Mouse (Mus musculus): ENCODE measurements around the gene Fkbp6.

Gene Fkbp6

DNA sequence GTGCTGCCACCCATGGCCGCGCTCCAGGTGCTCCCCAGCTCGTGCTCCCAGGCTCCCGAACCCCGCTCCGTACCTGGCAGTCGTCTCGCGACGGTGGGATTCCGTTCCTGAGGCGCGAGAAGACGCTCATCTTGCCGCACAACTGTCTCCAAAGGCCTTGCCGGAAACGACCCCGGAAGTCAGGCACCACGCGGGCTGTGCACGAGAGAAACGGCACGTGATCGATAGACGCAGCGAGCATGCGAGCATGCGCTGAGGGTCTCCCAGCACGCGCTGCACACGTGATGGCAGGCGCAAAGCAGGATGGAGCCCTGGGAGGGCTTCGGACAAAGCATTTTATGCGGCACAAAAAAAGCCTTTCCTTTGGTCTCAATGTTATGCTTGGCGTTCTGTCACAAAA is at the start of gene Fkbp6:
Gene Fkbp6, minus strand, starts transcription at position 183 of the 400 bp plus-strand sequence.
- no peak for DNase-seq (ENCODE audit: low spot score in 2 of 2)

DNA sequence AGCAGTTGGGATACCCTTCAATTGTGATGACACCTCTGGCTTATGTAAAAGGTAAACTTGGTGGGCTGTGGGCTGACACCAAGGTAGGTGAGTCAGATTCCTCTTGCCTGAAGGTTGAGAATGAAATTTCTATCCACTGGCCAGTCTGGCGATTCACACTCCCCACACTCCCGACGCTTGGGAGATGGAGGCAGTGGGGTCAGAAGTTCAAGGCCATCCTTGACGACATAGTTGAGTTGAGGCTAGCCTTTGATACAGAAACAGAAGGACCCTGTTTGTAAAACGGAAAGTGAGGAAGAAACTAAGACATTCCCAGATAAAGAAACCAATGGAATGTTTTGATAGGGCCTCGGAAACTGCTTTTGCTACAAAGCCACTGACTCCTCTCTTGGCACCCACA is 49.5 kb upstream of the Fkbp6 start:
- no peak for DNase-seq (ENCODE audit: low spot score in 2 of 2)

DNA sequence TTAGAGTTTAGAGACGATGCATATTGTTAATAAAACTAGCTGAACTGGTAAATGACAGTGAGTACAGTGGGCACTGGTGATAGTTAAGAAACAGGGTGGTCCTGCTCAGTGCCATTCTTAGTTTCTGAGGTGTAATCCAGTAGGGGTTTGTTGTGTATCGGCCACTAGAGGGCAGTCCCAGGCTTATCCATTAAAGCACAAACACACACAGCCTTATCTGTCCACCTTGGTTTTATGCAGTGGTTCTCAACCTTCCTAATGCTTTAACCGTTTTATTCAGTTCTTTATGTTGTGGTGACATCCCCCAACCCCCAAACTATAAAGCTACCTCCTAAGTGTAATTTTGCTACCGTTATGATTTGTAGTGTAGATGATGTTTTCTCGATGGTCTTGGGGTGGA is 46.0 kb upstream of the Fkbp6 start:
- peak; percentile 27 to 58 for DNase-seq (ENCODE audit: low spot score in 2 of 2)

DNA sequence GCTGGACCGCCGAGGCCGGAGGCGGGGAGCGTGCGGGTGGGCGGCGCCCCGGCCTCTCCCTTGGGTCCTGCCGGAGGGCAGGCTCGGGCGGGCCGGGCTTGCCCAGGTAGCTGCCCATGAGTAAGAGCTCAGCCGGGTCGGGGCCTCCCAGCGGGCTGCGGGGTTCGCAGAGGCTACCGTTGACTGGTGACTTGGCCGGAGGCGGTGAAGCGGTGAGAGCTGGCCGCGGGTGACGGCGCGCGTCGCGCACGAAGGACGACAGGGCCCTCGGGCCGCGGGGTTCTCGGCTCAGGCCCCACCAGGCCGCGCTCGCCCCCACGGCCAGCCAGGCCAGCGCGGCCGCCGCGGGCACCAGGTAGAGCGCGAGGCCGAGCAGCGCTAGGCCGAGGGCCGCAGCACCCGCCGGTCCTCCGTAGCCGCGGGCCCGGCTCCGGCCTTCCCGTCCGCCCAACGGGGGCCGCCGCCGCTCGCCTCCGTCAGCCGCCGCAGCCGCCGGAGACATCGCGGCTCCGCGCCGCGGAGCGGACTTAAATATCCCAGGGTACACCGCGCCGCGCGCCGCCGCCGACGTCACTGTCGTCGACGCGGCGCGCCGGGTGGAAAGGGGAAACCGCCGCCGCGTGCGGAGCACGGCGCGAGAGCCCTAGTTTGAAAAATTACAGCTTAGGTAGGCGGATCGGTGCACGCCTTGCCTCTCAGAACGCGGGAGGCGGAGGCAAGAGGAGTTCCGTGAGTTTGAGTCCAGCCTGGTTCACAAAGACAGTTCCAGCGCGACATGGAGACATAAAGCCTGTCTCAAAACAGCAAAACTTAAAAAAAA is 44.4 kb upstream of the Fkbp6 start, which contains the start of gene Pom121:
Gene Pom121, minus strand, starts transcription at position 543 of the 820 bp plus-strand sequence.
- DNase-seq (ENCODE audit: low spot score in 2 of 2), result peak; percentile 72 to 81

DNA sequence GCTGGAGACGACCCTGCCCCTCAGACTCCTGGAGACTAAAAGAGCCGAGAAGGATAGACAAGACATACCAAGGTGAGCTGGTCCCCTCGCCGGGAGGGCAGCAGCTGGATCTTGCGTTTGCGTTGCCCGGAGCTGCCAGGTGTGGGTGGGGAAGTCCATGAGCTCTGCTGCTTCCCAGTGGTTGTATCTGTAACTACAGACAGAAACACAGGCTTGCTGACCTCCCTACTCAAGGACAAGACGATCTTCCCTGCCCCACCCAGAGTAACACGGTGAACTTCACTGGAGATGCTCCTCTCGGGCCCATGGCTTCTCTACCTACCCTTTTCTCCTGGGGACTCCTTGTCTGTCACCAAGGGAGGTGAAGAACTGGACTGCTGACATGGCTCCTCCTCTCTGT is 33.9 kb upstream of the Fkbp6 start:
- DNase-seq (ENCODE audit: low spot score in 2 of 2), result no peak

DNA sequence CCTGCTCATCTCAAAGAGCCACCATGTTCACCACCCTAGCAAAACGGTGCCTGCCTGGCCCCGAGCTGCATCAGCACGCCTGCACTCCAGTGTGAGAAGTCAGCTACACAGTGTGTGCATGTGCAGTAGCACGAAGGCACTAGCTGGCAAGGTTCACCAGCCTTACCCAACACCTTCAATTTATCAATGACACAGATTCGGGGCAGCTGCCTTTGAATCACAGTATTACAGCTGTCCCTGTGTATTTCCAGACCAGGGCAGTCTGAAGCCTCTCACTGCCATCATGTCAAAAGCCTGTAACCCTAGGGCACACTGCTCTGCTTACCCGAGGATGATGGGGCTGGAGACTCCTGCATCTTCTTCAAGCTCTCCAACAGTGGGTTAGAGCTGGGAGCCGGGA is 32.9 kb upstream of the Fkbp6 start:
- no peak for DNase-seq (ENCODE audit: low spot score in 2 of 2)

DNA sequence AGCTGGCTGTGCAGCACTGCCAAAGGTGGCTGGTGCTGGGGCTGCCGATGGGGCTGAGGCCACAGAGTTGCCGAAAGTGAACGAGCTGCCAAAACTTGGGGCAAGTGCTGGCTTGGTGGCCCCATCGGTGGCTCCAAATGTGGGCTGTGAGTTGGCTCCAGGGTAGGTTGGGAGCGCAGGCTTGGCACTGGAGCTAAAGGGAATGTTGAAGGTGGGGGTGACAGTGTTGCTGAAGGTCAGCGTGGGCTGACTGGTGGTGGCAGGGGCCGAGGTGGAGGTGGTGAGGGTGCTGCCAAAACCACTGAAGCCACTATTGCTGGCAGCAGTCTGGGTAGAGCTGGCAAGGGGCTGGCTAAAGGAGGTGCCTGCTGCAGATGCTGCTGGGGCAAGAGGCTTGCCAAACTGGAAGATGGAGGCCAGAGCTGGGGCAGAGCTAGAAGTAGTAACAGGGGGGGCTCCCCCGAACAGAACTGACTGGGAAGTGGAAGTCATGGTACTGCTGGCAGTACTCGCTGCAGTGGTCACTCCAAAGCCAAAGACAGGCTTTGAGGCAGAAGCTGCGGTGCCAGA is 31.6 kb upstream of the Fkbp6 start:
- no peak for DNase-seq (ENCODE audit: low spot score in 2 of 2)

DNA sequence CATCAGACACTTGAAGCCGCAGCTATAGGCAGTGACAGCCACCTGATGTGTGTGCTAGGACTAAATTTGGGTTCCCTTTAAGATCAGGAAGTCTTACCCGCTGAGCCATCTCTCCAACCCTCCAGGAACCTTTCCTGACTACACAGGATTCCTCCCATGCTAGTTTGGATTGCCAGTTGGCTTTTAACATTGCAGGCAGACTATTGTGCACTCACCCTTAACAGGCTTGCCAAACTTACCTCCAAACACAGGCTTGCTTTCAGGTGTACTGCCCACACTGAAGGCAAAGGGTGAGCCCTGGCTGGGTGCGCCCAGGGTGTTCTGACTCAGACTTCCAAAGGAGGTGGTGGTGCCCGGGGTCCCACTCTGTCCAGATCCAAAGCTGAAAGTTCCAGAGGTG is 30.8 kb upstream of the Fkbp6 start:
- DNase-seq (ENCODE audit: low spot score in 2 of 2), result no peak

DNA sequence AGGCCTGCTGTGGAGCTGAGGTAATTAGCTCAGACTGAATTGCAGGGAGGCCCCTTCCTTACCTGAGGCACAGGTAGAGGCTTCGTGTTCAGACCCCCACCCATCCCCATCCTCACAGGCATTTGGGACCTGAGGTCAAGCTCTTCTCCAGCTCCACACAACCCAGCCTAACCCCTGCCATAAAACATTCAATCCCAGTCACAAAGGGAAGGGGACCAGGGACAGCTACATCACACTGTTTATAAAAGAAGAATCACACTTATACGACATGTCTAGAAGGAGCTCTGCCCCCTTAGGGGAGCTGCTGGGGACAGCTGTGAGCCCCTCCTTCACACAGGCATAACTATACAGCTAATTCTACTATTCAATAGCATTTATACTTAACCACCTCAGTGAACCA is 26.5 kb upstream of the Fkbp6 start:
- no peak for DNase-seq (ENCODE audit: low spot score in 2 of 2)

DNA sequence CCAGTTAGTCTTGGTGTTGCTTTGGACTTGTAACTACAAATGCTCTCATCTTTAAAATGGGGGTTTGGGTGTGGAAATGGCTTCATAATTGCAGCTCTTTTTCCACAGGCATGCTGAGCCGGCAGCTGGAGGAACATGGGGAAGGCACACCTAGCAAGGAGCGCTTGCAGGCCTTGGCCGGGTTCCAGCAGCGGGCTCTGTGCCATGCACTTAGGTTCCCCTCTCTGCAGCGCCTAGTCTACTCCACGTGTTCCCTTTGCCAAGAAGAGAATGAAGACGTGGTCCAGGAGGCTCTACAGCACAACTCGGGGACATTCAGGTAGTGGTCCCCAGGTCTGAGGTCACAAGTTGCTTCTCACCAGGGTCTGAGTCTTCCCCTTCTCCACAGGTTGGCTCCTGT is 25.3 kb upstream of the Fkbp6 start:
- no peak for DNase-seq (ENCODE audit: low spot score in 2 of 2)

DNA sequence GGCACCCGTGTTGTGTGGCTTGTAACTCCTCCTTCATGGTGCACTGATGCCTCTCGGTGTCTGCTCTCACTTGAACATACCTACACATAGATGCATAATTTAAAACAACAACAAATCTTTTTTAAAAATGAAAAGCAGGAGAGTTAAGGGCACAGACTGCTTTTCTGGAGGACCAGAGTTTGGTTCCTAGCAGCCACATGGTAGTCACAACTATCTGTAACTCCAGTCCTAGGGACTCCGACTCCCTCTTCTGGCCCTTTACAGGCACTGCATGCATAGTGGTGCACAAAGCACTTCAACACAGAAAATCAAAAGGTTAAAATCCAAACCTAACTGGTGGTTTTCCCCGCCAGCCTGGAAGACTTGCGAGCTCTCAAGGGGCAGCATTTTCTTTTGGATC is 23.8 kb upstream of the Fkbp6 start:
- DNase-seq (ENCODE audit: low spot score in 2 of 2), result no peak

DNA sequence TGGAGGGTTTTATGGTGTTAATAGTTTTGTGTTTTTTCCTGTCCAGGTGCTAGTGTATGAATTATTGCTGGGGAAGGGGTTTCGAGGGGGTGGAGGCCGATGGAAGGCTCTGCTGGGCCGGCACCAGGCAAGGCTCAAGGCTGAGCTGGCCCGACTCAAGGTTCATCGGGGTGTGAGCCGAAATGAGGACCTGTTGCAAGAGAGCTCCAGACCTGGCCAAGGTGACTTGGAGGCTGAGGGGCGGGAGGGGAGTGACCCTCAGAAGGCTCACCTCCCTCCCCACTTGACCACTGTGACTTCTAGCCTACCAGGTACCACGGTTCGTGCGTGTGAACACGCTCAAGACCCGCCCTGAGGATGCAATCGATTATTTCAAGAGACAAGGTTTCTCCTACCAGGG is 21.4 kb upstream of the Fkbp6 start:
- DNase-seq (ENCODE audit: low spot score in 2 of 2), result no peak

DNA sequence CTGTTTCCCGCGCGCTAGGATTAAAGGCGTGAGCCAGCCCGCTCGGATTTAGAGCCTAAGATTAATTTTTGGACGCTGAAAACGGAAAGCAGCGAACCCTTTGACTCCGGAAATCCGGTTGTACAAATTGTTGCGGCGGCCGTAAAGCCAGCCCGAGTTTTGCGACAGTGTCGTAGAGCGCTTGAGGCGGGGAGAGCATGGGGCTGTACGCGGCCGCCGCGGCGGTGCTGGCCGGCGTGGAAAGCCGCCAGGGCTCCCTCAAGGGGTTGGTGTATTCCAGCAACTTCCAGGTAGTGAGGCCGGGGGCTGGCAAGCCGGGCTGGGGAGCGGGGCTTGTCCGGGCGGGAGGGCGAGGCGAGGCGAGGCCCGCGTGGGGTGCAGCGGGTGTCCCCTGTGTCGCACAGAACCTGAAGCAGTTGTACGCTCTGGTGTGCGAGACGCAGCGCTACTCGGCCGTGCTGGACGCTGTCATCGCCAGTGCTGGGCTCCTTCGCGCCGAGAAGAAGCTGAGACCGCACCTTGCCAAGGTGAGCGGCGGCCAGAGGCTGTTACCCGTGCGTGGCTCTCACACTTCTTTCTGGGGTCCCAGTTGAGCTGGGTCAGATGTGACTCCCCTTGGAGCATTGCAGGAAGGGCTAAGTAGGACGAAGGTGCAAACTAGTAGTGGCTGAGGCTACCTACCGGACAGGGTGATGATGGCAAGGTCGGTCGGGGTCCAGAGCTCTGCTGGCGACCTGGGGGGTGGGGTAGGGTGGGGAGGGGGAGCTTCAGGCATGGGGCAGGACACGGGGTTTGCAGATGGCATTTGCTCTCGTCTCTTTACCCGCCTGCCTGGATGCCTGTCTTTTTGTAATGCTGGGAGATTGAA is 20.2 kb upstream of the Fkbp6 start, which contains the start of gene Nsun5:
Gene Nsun5, plus strand, starts transcription at position 167 of the 868 bp plus-strand sequence.
- DNase-seq (ENCODE audit: low spot score in 2 of 2), result peak; percentile 84 to 91

DNA sequence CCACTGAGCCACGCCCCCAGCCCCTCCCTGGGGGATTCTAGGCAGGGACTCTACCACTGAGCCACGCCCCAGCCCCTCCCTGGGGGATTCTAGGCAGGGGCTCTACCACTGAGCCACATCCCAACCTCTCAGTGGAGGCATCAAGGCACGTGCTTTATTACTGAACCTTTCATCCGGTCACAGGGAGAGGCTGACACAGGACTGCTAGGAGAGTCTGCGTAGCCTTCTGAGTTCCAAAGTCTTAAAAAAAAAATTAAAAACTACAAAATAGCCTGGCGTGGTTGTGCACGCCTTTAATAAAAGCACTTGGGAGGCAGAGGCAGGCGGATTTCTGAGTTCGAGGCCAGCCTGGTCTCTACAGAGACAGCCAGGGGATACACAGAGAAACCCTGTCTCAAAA is 19.4 kb upstream of the Fkbp6 start:
- peak in 1 of 2 experiments; percentile 19 for DNase-seq (ENCODE audit: low spot score in 2 of 2)

DNA sequence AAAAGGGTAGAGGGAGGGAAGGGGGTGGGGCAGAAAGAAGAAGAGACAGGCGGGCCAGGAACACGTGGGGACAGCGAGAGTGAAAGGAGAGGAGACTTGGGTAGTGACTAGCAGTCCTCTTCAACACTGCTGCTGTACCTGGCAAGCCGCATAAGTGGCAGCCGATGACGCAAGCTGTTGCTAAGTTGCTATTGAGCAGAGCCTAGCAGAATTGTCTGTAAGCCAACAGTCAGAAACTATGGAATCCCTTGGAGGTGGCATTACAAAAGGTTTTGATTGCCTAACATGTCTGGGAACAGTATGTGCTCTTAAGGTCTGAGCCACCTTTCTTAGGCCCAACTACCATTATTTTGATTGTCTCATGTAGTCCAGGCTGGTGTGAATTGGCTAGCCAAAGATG is 18.5 kb upstream of the Fkbp6 start:
- no peak for DNase-seq (ENCODE audit: low spot score in 2 of 2)

DNA sequence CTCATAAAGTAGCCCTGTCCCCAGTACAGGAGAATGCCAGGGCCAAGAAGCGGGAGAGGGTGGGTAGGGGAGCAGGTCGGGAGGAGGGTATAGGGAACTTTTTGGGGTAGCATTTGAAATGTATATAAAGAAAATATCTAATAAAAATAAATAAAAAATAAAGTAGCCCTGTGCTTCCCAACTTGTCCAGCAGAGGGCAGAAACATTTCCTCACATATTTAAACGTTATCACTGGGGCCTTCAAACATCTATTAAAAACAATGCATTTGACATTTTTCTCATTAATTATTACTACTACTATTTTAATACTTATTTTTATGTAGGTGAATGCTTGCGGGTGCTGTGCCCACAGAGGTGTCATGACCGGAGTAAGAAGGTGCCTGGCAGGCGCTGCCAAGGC is 18.0 kb upstream of the Fkbp6 start:
- peak in 1 of 2 experiments; percentile 24 for DNase-seq (ENCODE audit: low spot score in 2 of 2)

DNA sequence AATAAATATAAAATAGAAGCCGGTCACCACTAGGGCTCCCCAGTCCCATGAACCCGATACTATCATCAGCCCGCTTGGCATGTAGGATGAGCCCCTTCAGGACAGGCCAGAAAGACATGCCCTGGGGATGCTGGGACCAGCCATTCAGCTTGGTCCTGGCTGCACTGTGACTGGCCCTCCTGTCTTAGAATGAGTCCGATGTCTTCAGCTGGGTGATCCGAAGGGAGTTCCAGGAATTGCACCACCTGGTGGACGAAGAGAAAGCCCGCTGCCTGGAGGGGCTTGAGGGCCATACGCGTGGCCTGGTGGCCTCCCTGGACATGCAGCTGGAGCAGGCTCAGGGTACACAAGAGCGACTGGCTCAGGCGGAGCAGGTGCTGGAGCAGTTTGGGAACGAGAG is 13.7 kb upstream of the Fkbp6 start:
- no peak for DNase-seq (ENCODE audit: low spot score in 2 of 2)

DNA sequence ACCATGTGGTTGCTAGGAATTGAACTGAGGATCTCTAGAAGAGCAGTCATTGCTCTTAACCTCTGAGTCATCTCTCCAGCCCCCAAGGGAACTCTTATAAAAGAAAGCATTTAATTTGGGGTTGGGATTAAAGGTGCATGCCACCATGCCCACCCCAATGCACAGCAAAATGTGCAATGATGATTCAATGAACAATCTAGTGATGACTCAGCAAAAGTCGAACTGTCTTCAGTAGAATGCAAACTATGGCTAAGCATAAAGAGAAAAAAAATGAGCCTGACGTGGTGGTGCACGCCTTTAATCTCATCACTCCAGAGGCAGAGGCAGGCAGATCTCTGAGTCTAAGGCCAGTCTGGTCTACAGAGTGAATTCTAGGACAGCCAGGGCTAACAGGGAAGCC is 12.7 kb upstream of the Fkbp6 start:
- no peak for DNase-seq (ENCODE audit: low spot score in 2 of 2)

DNA sequence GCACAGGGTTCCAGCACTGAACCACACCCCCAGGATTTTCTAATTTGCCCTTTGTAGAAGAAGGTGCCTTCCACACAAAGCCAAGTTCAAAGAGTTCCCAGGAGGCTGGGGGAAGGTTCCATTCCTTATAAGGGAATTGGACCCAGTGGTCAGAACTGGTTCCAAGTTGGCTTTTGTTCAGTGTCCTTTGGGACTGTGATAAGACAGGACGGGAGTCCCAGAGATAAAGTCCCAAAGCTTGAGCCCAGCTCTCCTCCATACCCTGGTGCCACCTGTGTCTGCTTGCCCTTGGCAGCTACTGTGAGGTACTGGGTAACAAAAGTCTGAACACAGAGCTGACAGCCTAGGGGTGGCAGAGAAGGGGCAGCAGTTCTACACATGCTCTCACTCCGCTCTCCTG is 9.9 kb upstream of the Fkbp6 start:
- no peak for DNase-seq (ENCODE audit: low spot score in 2 of 2)

DNA sequence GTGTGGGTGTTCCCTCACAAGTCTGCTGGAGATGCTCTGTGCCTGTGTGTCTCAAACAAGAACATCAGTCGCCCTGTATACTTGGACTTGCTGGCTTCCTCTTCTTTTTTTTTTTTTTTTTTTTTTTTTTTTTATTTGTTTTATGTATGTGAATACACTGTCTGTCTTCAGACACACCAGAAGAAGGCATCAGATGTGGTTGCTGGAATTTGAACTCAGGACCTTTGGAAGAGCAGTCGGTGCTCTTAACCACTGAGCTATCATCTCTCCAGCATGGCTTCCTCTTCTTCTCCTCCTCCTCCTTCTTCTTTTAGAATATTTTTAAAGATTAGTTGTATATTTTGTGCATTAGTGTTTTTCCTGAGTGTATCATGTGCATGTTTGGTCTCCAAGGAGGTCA is 7.7 kb upstream of the Fkbp6 start:
- DNase-seq (ENCODE audit: low spot score in 2 of 2), result peak; percentile 18 to 27

DNA sequence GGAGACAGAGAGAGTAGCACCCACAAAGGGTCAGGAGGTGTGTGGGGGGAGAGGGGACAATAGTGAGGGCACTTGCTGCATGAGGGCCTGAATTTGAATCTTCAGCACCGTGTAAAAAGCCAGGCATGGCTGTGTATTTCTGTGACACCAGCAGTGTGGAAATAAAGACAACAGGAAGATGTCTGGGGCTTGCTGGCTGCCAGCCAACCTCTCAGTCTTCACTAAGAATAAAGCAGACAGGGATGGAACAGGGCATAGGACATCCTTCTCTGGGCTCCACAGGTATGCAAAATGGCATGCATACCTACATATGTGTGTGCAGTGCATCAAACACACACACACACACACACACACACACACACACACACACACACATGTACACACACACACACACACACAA is 6.2 kb upstream of the Fkbp6 start:
- DNase-seq (ENCODE audit: low spot score in 2 of 2), result no peak

DNA sequence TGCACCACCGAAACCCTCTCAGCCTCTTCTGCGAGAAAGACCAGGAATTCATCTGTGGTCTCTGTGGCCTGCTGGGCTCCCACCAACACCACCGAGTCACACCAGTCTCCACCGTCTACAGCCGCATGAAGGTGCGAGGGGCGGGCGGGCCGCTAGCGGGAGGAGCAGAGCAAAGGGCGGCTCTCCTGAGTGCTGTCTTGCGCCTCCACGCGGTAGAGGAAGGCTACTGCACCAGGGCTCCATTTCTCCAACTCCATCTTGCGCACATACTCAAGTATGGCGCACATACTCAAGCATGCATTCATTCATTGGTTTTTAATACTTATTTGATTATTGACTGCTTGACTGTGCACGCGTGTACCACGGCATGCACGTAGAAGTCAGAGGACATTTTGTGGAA is 3.7 kb upstream of the Fkbp6 start:
- no peak for DNase-seq (ENCODE audit: low spot score in 2 of 2)

DNA sequence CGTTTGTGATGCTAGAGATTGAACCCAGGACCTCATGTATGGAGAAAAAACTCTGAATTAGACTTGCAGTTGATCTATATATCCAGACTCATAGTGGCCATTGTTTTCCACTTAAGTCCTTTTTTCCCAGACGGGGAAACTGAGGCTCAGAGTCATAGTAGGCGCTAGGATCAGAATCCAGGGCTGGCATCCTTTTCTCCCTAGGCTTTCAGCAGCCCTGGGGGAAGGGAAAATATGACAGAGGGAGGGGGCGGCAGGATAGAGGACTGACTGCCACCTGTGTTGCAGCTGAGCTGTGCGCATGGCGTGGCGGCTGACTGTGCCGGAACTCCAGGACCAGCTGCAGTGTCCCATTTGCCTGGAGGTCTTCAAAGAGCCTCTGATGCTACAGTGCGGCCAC is 3.2 kb upstream of the Fkbp6 start, which contains the start of gene Trim50:
Gene Trim50, plus strand, starts transcription at position 301 of the 400 bp plus-strand sequence.
- no peak for DNase-seq (ENCODE audit: low spot score in 2 of 2)
